ENCODE assay signal across 8 mouse cellular contexts in genomic region chr10:96480453-96481324, GRCm38 (mm10).
DNase-seq lines count a peak whose midpoint lies in the region; ATAC-seq lines count a peak whose summit lies in the region.

No protein-coding gene starts in this region.

- 53% methylated on average over 14 of the region's 14 CpGs for WGBS in heart, embryonic 12.5 days
- 33% methylated on average over 14 of the region's 14 CpGs for WGBS in embryonic facial prominence, embryonic 14.5 days
- 48% methylated on average over 14 of the region's 14 CpGs for WGBS in midbrain, embryonic 12.5 days

- H3K27ac ChIP-seq in heart, embryonic 12.5 days (ENCODE audit: poor library complexity, severe bottlenecking): no peak overlapping the region
- H3K27ac ChIP-seq in embryonic facial prominence, embryonic 14.5 days (replicated peaks; ENCODE audit: low read depth, low read length): peak overlapping the region; percentile 69
- no peak overlapping the region for H3K27ac ChIP-seq in midbrain, embryonic 12.5 days (replicated peaks)

- H3K9me3 ChIP-seq in heart, embryonic 12.5 days (replicated peaks): no peaks in the 10 kb centered on the region
- H3K9me3 ChIP-seq in embryonic facial prominence, embryonic 14.5 days (ENCODE audit: control insufficient read depth, low read length): no peaks in the 10 kb centered on the region
- H3K9me3 ChIP-seq in midbrain, embryonic 12.5 days: no peaks in the 10 kb centered on the region

- H3K27me3 ChIP-seq in heart, embryonic 12.5 days (replicated peaks): no peaks in the 10 kb centered on the region
- no peaks in the 10 kb centered on the region for H3K27me3 ChIP-seq in embryonic facial prominence, embryonic 14.5 days (replicated peaks; ENCODE audit: control insufficient read depth, insufficient read depth, low read length)
- no peaks in the 10 kb centered on the region for H3K27me3 ChIP-seq in midbrain, embryonic 12.5 days

- DNase-seq in heart, postnatal 10 days: peak; percentile 4 to 6
- peak; percentile 78 for DNase-seq in embryonic facial prominence, embryonic 14.5 days (ENCODE audit: low spot score)
- DNase-seq in layer of hippocampus, adult 11-12 months (ENCODE audit: low spot score): peak; percentile 52
- no peak for DNase-seq in adipocyte (ENCODE audit: low spot score)
- no peak for DNase-seq in heart, postnatal 36 days
- no peak for DNase-seq in urinary bladder, postnatal 36 days (ENCODE audit: low spot score in 2 of 2)

- no peak overlapping the region for H3K4me3 ChIP-seq in heart, embryonic 12.5 days
- H3K4me3 ChIP-seq in embryonic facial prominence, embryonic 14.5 days (ENCODE audit: low read depth, low read length): no peak overlapping the region
- H3K4me3 ChIP-seq in midbrain, embryonic 12.5 days: no peak overlapping the region

- ATAC-seq in heart, embryonic 12.5 days (ENCODE audit: insufficient number of reproducible peaks, low FRiP score): no peak
- ATAC-seq in embryonic facial prominence, embryonic 14.5 days (ENCODE audit: low read depth): peak; percentile 71
- peak; percentile 87 for ATAC-seq in midbrain, embryonic 12.5 days (ENCODE audit: low FRiP score, low read depth)

- H3K9ac ChIP-seq in heart, embryonic 12.5 days: no peak overlapping the region
- H3K9ac ChIP-seq in embryonic facial prominence, embryonic 14.5 days (ENCODE audit: low read depth, low read length): 0 out of 2 replicates have a peak overlapping the region, but pooled peaks have one; percentile 26
- H3K9ac ChIP-seq in midbrain, embryonic 12.5 days (replicated peaks): no peak overlapping the region

- intact Hi-C loops in heart, postnatal 10 days (cut with DNase I): no loop called here
- intact Hi-C loops in heart, postnatal 36 days (cut with DNase I): no loop called here

- no peak overlapping the region for H3K4me2 ChIP-seq in heart, embryonic 12.5 days
- peak overlapping the region; percentile 30 for H3K4me2 ChIP-seq in embryonic facial prominence, embryonic 14.5 days (ENCODE audit: low read depth, low read length)
- no peak overlapping the region for H3K4me2 ChIP-seq in midbrain, embryonic 12.5 days (replicated peaks)

- no peaks in the 10 kb centered on the region for H3K4me1 ChIP-seq in heart, embryonic 12.5 days (replicated peaks)
- peaks cover 9% of the 10 kb centered on the region; the same call in 1 of the 2 replicates for H3K4me1 ChIP-seq in embryonic facial prominence, embryonic 14.5 days (ENCODE audit: control insufficient read depth, insufficient read depth, low read length)
- H3K4me1 ChIP-seq in midbrain, embryonic 12.5 days: peaks cover 17% of the 10 kb centered on the region; the same call in 1 of the 2 replicates

- H3K36me3 ChIP-seq in heart, embryonic 12.5 days: no peaks in the 10 kb centered on the region
- H3K36me3 ChIP-seq in embryonic facial prominence, embryonic 14.5 days (ENCODE audit: control insufficient read depth, insufficient read depth, low read length): no peaks in the 10 kb centered on the region
- H3K36me3 ChIP-seq in midbrain, embryonic 12.5 days: no peaks in the 10 kb centered on the region

Comparison
In these comparisons a context has a peak if more than half of its experiments do, and no peak if none do; other contexts are left out.
1. DNase-seq: peak in heart, postnatal 10 days (2 of 2), embryonic facial prominence, embryonic 14.5 days (single experiment) and layer of hippocampus, adult 11-12 months (single experiment); none in adipocyte (single experiment), heart, postnatal 36 days (0 of 2) and urinary bladder, postnatal 36 days (0 of 2).